Mouse (Mus musculus) heart, adult 2 months (tissue): ENCODE data around the gene Asic1.

Experiments
- CTCF ChIP-seq: fragments of 200-600 bp; IDR thresholded peaks from 2 replicates; pipeline ENCODE4 v1.8.1; 2022; ENCODE audit warnings: antibody characterized with exemption, mild to moderate bottlenecking, moderate library complexity
- POLR2A ChIP-seq: fragments of 200-500 bp; IDR thresholded peaks from 2 replicates; pipeline ENCODE4 v1.6.1; 2011; ENCODE audit warnings: mild to moderate bottlenecking, low read depth, low read length, control low read depth; ENCODE audit not compliant: insufficient read depth

GRCm38 (mm10) chr15:99740229-99740628, 70.1 kb downstream of the Asic1 start:
- TF ChIP-seq CTCF (no peak), POLR2A (no peak)
